Mouse (Mus musculus) liver, adult 2 months (tissue): Measurements from ENCODE around the gene 2310034C09Rik.
"Not testable (repeated sequence)": the region's sequence is repeated elsewhere in the genome, so short reads cannot be mapped to it uniquely, and the experiment has no call there.

Source experiments
- CTCF ChIP-seq: fragments of 200-500 bp; IDR thresholded peaks from 2 replicates; pipeline ENCODE4 v1.5.1; 2011; ENCODE audit warnings: low read depth, low read length, control low read depth
- POLR2A ChIP-seq: fragments of 200-500 bp; IDR thresholded peaks from 2 replicates; pipeline ENCODE4 v1.6.1; 2011; ENCODE audit warnings: low read length, control low read depth; ENCODE audit not compliant: insufficient read depth; ENCODE audit errors: extremely low read depth

DNA sequence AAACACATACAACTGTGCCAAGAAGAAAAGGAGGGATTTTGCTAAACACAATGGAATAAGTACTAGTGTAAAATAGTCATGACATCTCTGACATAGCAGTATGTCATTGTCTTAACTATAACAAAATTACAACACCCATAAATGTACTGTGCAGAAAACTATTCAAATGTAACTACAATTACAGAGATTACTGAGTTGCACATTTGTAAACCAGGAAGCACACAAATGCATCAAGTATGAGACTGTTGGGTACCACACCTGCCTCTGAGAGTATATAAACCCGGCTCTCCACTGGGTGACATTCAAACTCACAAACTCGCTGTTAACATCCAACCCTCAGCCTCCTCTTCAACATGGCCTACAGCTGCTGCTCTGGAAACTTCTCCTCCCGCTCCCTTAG, at the start of gene 2310034C09Rik:
- TF ChIP-seq CTCF, POLR2A: not testable (repeated sequence)
